Mouse (Mus musculus) bone marrow macrophage, adult 2 months (primary cell): ENCODE data around the gene Kcnh1.

Source experiments
- CTCF ChIP-seq: IDR thresholded peaks from 2 replicates; pipeline ENCODE4 v1.5.1; 2012; ENCODE audit warnings: low read depth, mild to moderate bottlenecking, low read length, moderate library complexity
- POLR2A ChIP-seq: IDR thresholded peaks from 2 replicates; pipeline ENCODE4 v1.6.1; 2012; ENCODE audit warnings: mild to moderate bottlenecking, low read depth, low read length, borderline replicate concordance

- TF ChIP-seq POLR2A (no peak), CTCF (no peak)
Observed at GRCm38 (mm10) chr1:192485030-192485429, 294.5 kb downstream of the Kcnh1 start.
